Mouse (Mus musculus): ENCODE data around the gene Pitpna.

GRCm38 (mm10) chr11:75559870-75560504, 27.9 kb upstream of the Pitpna start:
- TF ChIP-seq CTCF (IDR thresholded peaks at IDR 0.05; ENCODE audit: control insufficient read depth, insufficient read depth, low read length) (no peak), POLR2A (IDR thresholded peaks at IDR 0.05; ENCODE audit: borderline replicate concordance, control insufficient read depth, low read depth, low read length) (no peak)

Measured in bone marrow, adult 2 months (tissue).